ENCODE assay signal across 11 mouse cellular contexts in genomic region chr8:11412450-11412849, GRCm38 (mm10).
DNase-seq lines count a peak whose midpoint lies in the region; ATAC-seq and TF ChIP-seq lines count a peak whose summit lies in the region.
"Had no signal": no experiment of that assay in that cellular context is flagged by ENCODE, and none has a peak within 500 bp of the region (broad histone marks: within the 10 kb centered on the region; RNA-seq: fewer than 3 reads in every experiment).

No protein-coding gene starts in this region.

- no peak for DNase-seq in hindbrain, embryonic 14.5 days (ENCODE audit: low spot score)
- DNase-seq in hindbrain, embryonic 11.5 days (ENCODE audit: low spot score): no peak
- DNase-seq in 3134 (ENCODE audit: extremely low read depth, insufficient read length, low spot score): peak; percentile 51
- DNase-seq in Muller cell, postnatal 12 days (ENCODE audit: inconsistent ontology term): peak; percentile 53
- no peak for DNase-seq in thymus, adult 2 months
- DNase-seq in thymus, postnatal 10 days (ENCODE audit: low spot score in 2 of 2): no peak
- no peak for DNase-seq in cerebellum, postnatal 14 days
- DNase-seq: adrenal gland, postnatal 10 days; cerebellum, adult 9-10 months; right cerebral cortex, postnatal 4 days had no signal

- peak overlapping the region; percentile 14; the same call in 1 of the 2 replicates for H3K27ac ChIP-seq in hindbrain, embryonic 14.5 days
- no peak overlapping the region for H3K27ac ChIP-seq in hindbrain, embryonic 11.5 days (ENCODE audit: low read depth, low read length)
- peak overlapping the region; percentile 80 for H3K27ac ChIP-seq in intestine, embryonic 15.5 days
- H3K27ac ChIP-seq in thymus, adult 2 months (ENCODE audit: control insufficient read depth, insufficient read depth, low read length): no peak overlapping the region

- no peaks in the 10 kb centered on the region for H3K36me3 ChIP-seq in hindbrain, embryonic 14.5 days (replicated peaks; ENCODE audit: control insufficient read depth, insufficient read depth)
- no peaks in the 10 kb centered on the region for H3K36me3 ChIP-seq in hindbrain, embryonic 11.5 days (ENCODE audit: control insufficient read depth, insufficient read depth, low read length)
- H3K36me3 ChIP-seq in intestine, embryonic 15.5 days: no peaks in the 10 kb centered on the region
- no peaks in the 10 kb centered on the region for H3K36me3 ChIP-seq in thymus, adult 2 months (ENCODE audit: control insufficient read depth, insufficient read depth, low read length)

- no peaks in the 10 kb centered on the region for H3K9me3 ChIP-seq in hindbrain, embryonic 14.5 days (ENCODE audit: control insufficient read depth, low read length)
- no peaks in the 10 kb centered on the region for H3K9me3 ChIP-seq in hindbrain, embryonic 11.5 days (ENCODE audit: control insufficient read depth, low read length)
- H3K9me3 ChIP-seq in intestine, embryonic 15.5 days: no peaks in the 10 kb centered on the region

- 69% methylated on average over 5 of the region's 5 CpGs for WGBS in hindbrain, embryonic 14.5 days
- WGBS in hindbrain, embryonic 11.5 days: 75% methylated on average over 5 of the region's 5 CpGs
- WGBS in intestine, embryonic 15.5 days: 45% methylated on average over 5 of the region's 5 CpGs
- 84% methylated on average over 5 of the region's 5 CpGs for WGBS in thymus, adult 2 months

- no peak for TF ChIP-seq CTCF in thymus, adult 2 months (IDR thresholded peaks at IDR 0.05; ENCODE audit: borderline replicate concordance, control insufficient read depth, extremely low read depth, insufficient read depth, low read length, poor library complexity)

- no peak for TF ChIP-seq POLR2A in thymus, adult 2 months (IDR thresholded peaks at IDR 0.05; ENCODE audit: control insufficient read depth, extremely low read depth, insufficient read depth, low read length, poor library complexity)

- peaks cover 15% of the 10 kb centered on the region for H3K4me1 ChIP-seq in hindbrain, embryonic 14.5 days (replicated peaks; ENCODE audit: control insufficient read depth, insufficient read depth, low read length)
- no peaks in the 10 kb centered on the region; the same call in 1 of the 2 replicates for H3K4me1 ChIP-seq in hindbrain, embryonic 11.5 days (replicated peaks; ENCODE audit: control insufficient read depth, insufficient read depth, low read length)
- H3K4me1 ChIP-seq in intestine, embryonic 15.5 days (replicated peaks): peaks cover 15% of the 10 kb centered on the region
- H3K4me1 ChIP-seq in thymus, adult 2 months (replicated peaks; ENCODE audit: control insufficient read depth, insufficient read depth, low read length): no peaks in the 10 kb centered on the region

- H3K4me3 ChIP-seq in hindbrain, embryonic 14.5 days (replicated peaks; ENCODE audit: low read length): no peak overlapping the region
- no peak overlapping the region for H3K4me3 ChIP-seq in hindbrain, embryonic 11.5 days (ENCODE audit: low read depth, low read length)
- no peak overlapping the region for H3K4me3 ChIP-seq in intestine, embryonic 15.5 days (replicated peaks)
- H3K4me3 ChIP-seq in thymus, adult 2 months (ENCODE audit: control insufficient read depth, insufficient read depth, low read length): no peak overlapping the region

- no peak overlapping the region for H3K9ac ChIP-seq in hindbrain, embryonic 14.5 days
- H3K9ac ChIP-seq in hindbrain, embryonic 11.5 days (ENCODE audit: low read depth, low read length): no peak overlapping the region
- H3K9ac ChIP-seq in intestine, embryonic 15.5 days: no peak overlapping the region

- ATAC-seq in hindbrain, embryonic 14.5 days (ENCODE audit: low FRiP score): no peak
- no peak for ATAC-seq in hindbrain, embryonic 11.5 days (ENCODE audit: low FRiP score)
- ATAC-seq in intestine, embryonic 15.5 days: peak; percentile 48; the same call in 1 of the 2 replicates

- H3K4me2 ChIP-seq in hindbrain, embryonic 14.5 days (replicated peaks): no peak overlapping the region
- H3K4me2 ChIP-seq in hindbrain, embryonic 11.5 days (replicated peaks; ENCODE audit: low read depth, low read length): no peak overlapping the region
- H3K4me2 ChIP-seq in intestine, embryonic 15.5 days (replicated peaks): no peak overlapping the region

- no peaks in the 10 kb centered on the region for H3K27me3 ChIP-seq in hindbrain, embryonic 14.5 days (ENCODE audit: control insufficient read depth, insufficient read depth, low read length)
- H3K27me3 ChIP-seq in hindbrain, embryonic 11.5 days (ENCODE audit: control insufficient read depth, insufficient read depth, low read length): no peaks in the 10 kb centered on the region
- H3K27me3 ChIP-seq in intestine, embryonic 15.5 days (replicated peaks): no peaks in the 10 kb centered on the region
- no peaks in the 10 kb centered on the region for H3K27me3 ChIP-seq in thymus, adult 2 months (ENCODE audit: control insufficient read depth, insufficient read depth, low read length)

Comparison
In these comparisons a context has a peak if more than half of its experiments do, and no peak if none do; other contexts are left out.
1. H3K27ac ChIP-seq: peak in hindbrain, embryonic 14.5 days (single experiment) and intestine, embryonic 15.5 days (single experiment); none in hindbrain, embryonic 11.5 days (single experiment) and thymus, adult 2 months (single experiment).
2. DNase-seq: peak in 3134 (single experiment) and Muller cell, postnatal 12 days (single experiment); none in hindbrain, embryonic 14.5 days (single experiment), hindbrain, embryonic 11.5 days (single experiment), thymus, adult 2 months (single experiment), thymus, postnatal 10 days (0 of 2) and cerebellum, postnatal 14 days (0 of 2).